Comparison of ENCODE assay signal across 34 mouse cellular contexts in the genomic region with DNA sequence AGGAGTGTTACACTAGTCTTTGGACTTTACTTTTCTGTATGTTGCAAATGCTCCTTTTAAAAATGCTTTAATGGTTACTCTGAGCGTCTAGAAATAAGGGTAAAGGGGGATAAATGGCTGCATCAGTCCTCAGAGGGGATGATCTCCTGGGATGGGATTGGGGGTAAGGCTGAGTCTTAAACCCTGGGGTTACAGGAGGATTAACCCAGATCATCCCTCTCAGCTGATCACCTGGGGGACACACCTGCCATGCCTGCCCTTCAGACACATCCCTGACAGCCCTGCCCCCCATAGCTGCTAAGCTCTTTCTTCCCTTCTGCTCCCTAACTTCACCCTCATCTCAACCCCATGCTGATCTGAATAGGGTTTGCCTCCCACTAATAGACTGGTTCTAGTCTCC. TPM values are rescaled to one million over a fixed set of nuclear protein-coding genes. Genes with fewer than 3 reads are reported as not detected.
"Had no signal": no experiment of that assay in that cellular context is flagged by ENCODE, and none has a peak within 500 bp of the region (broad histone marks: within the 10 kb centered on the region; RNA-seq: fewer than 3 reads in every experiment).

No protein-coding gene starts in this region.

- DNase-seq: heart, adult 2 months; heart, postnatal 10 days; heart, postnatal 14 days; heart, postnatal 36 days; heart, postnatal 4 days; kidney, adult 11 months; kidney, adult 18-20 months; kidney, adult 2 months; kidney, adult 8-10 months; kidney, adult 9 months; kidney, postnatal 10 days; kidney, postnatal 14 days; kidney, postnatal 25 days; kidney, postnatal 36 days; kidney, postnatal 4 days; layer of hippocampus, adult 9-11 months; layer of hippocampus, postnatal 36 days had no signal

- H3K4me3 ChIP-seq: heart, adult 2 months; heart, embryonic 13.5 days; heart, embryonic 15.5 days; hindbrain, embryonic 10.5 days; hindbrain, embryonic 12.5 days; hindbrain, embryonic 13.5 days; hindbrain, embryonic 15.5 days; intestine, embryonic 15.5 days; kidney, embryonic 15.5 days; layer of hippocampus, adult 2 months had no signal

- ATAC-seq: hindbrain, embryonic 16.5 days; hindbrain, postnatal 0 days; inflammation-experienced regulatory T-cells, adult 6 months; intestine, embryonic 15.5 days; intestine, embryonic 16.5 days; intestine, postnatal 0 days had no signal

- H3K9ac ChIP-seq: heart, embryonic 13.5 days; heart, embryonic 15.5 days; hindbrain, embryonic 12.5 days; hindbrain, embryonic 13.5 days; hindbrain, embryonic 14.5 days; hindbrain, embryonic 15.5 days; intestine, embryonic 15.5 days; kidney, embryonic 15.5 days had no signal

- H3K27me3 ChIP-seq: heart, embryonic 15.5 days had no signal

- H3K36me3 ChIP-seq: heart, embryonic 13.5 days; heart, embryonic 15.5 days; hindbrain, embryonic 10.5 days; hindbrain, embryonic 12.5 days; hindbrain, embryonic 15.5 days; intestine, embryonic 15.5 days had no signal

- H3K4me2 ChIP-seq: heart, embryonic 11.5 days; heart, embryonic 13.5 days; heart, embryonic 15.5 days; hindbrain, embryonic 12.5 days; hindbrain, embryonic 13.5 days; hindbrain, embryonic 14.5 days; hindbrain, embryonic 15.5 days; intestine, embryonic 15.5 days; kidney, embryonic 15.5 days had no signal

- H3K9me3 ChIP-seq: heart, embryonic 13.5 days; heart, embryonic 15.5 days; hindbrain, embryonic 10.5 days; hindbrain, embryonic 12.5 days; hindbrain, embryonic 13.5 days; hindbrain, embryonic 15.5 days; intestine, embryonic 15.5 days; kidney, embryonic 15.5 days had no signal

- H3K27ac ChIP-seq: heart, adult 2 months; heart, embryonic 13.5 days; heart, embryonic 15.5 days; hindbrain, embryonic 10.5 days; hindbrain, embryonic 12.5 days; hindbrain, embryonic 13.5 days; hindbrain, embryonic 14.5 days; hindbrain, embryonic 15.5 days; hindbrain, postnatal 0 days; intestine, embryonic 15.5 days; kidney, embryonic 15.5 days; kidney, postnatal 0 days; layer of hippocampus, adult 2 months had no signal

RNA-seq across cellular contexts. Expression of a gene that starts 6.0 kb away (rescaled TPM):
- polyA plus RNA-seq: heart, adult 2 months; kidney, adult 2 months had no signal

RNA-seq across cellular contexts. Expression of a gene that starts 38.8 kb away (rescaled TPM):
- polyA plus RNA-seq: inflammation-experienced regulatory T-cells, adult 6 months had no signal
